ENCODE assay signal across 19 mouse cellular contexts in the genomic region with DNA sequence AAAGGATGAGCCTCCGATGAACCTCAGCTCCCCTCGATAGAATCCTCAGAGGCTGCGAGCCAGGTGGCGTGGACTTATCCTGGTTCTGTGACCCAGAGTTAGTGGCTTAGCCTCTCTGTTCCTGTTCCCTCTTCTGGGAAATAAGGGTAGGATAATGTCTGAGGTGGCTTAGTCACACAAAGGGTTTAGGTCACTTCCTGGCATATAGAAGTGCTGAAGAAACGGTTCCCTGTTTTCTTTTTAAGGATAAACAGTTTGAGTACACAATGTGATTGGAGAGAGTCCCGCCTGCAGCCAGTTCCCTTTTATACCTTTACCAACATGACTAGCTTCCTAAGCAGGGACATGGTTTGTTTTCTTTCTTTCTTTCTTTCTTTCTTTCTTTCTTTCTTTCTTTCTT. TPM values are rescaled to one million over a fixed set of nuclear protein-coding genes. Genes with fewer than 3 reads are reported as not detected.
DNase-seq lines count a peak whose midpoint lies in the region; ATAC-seq and TF ChIP-seq lines count a peak whose summit lies in the region.
"Had no signal": no experiment of that assay in that cellular context is flagged by ENCODE, and none has a peak within 500 bp of the region (broad histone marks: within the 10 kb centered on the region; RNA-seq: fewer than 3 reads in every experiment).

No protein-coding gene starts in this region.

- no peak overlapping the region for H3K4me2 ChIP-seq in limb, embryonic 15.5 days
- no peak overlapping the region for H3K4me2 ChIP-seq in stomach, postnatal 0 days (replicated peaks; ENCODE audit: low read depth)
- H3K4me2 ChIP-seq: limb, embryonic 13.5 days; midbrain, embryonic 13.5 days; neural tube, embryonic 13.5 days had no signal

- H3K4me3 ChIP-seq in limb, embryonic 15.5 days = no peak overlapping the region
- H3K4me3 ChIP-seq in limb, embryonic 10.5 days = no peak overlapping the region
- H3K4me3 ChIP-seq in megakaryocyte, embryonic 14.5 days (replicated peaks) = peak overlapping the region; percentile 38
- no peak overlapping the region for H3K4me3 ChIP-seq in embryonic fibroblast, embryonic 13.5 days (ENCODE audit: insufficient read depth, low read length)
- H3K4me3 ChIP-seq in stomach, postnatal 0 days (ENCODE audit: low read depth, low read length) = no peak overlapping the region
- H3K4me3 ChIP-seq: erythroblast, embryonic 14.5 days; limb, embryonic 13.5 days; midbrain, embryonic 13.5 days; neural tube, embryonic 13.5 days had no signal

- ATAC-seq in limb, embryonic 15.5 days (ENCODE audit: insufficient number of reproducible peaks, low FRiP score, low TSS enrichment, low read depth) = no peak
- ATAC-seq in megakaryocyte, adult 5-6 weeks (ENCODE audit: poor library complexity, severe bottlenecking) = no peak
- ATAC-seq in stomach, postnatal 0 days (ENCODE audit: low FRiP score, low TSS enrichment) = peak; percentile 49; the same call in 1 of the 2 replicates
- ATAC-seq: intestine, embryonic 16.5 days had no signal

- 79% methylated on average over 6 of the region's 6 CpGs for WGBS in limb, embryonic 15.5 days
- 85% methylated on average over 6 of the region's 6 CpGs for WGBS in limb, embryonic 10.5 days
- WGBS in stomach, postnatal 0 days = 39% methylated on average over 6 of the region's 6 CpGs

- peaks cover 62% of the 10 kb centered on the region for H3K4me1 ChIP-seq in limb, embryonic 15.5 days
- peaks cover 23% of the 10 kb centered on the region for H3K4me1 ChIP-seq in limb, embryonic 10.5 days
- peaks cover 75% of the 10 kb centered on the region for H3K4me1 ChIP-seq in megakaryocyte, embryonic 14.5 days
- peaks cover 47% of the 10 kb centered on the region for H3K4me1 ChIP-seq in embryonic fibroblast, embryonic 13.5 days (ENCODE audit: control insufficient read depth, insufficient read depth, low read length)
- peaks cover 6% of the 10 kb centered on the region for H3K4me1 ChIP-seq in stomach, postnatal 0 days (replicated peaks; ENCODE audit: control insufficient read depth, insufficient read depth)

- no peak for TF ChIP-seq EP300 in stomach, postnatal 0 days (optimal IDR thresholded peaks at IDR 0.05)

- peak overlapping the region; percentile 38; the same call in 1 of the 2 replicates for H3K27ac ChIP-seq in limb, embryonic 15.5 days
- no peak overlapping the region for H3K27ac ChIP-seq in limb, embryonic 10.5 days
- peak overlapping the region; percentile 4; the same call in 1 of the 2 replicates for H3K27ac ChIP-seq in embryonic fibroblast, embryonic 13.5 days (ENCODE audit: insufficient read depth, low read length)
- H3K27ac ChIP-seq in stomach, postnatal 0 days (replicated peaks) = no peak overlapping the region
- H3K27ac ChIP-seq: limb, embryonic 13.5 days; midbrain, embryonic 13.5 days had no signal

- peaks cover 15% of the 10 kb centered on the region for H3K36me3 ChIP-seq in limb, embryonic 15.5 days
- H3K36me3 ChIP-seq in limb, embryonic 10.5 days = peaks cover 66% of the 10 kb centered on the region
- H3K36me3 ChIP-seq in megakaryocyte, embryonic 14.5 days (replicated peaks; ENCODE audit: low read length) = no peaks in the 10 kb centered on the region
- H3K36me3 ChIP-seq in stomach, postnatal 0 days (ENCODE audit: control insufficient read depth, insufficient read depth, low read length) = peaks cover 2% of the 10 kb centered on the region; the same call in 1 of the 2 replicates
- H3K36me3 ChIP-seq: G1E had no signal

- H3K9ac ChIP-seq in limb, embryonic 15.5 days = no peak overlapping the region
- no peak overlapping the region for H3K9ac ChIP-seq in stomach, postnatal 0 days (ENCODE audit: low read length)
- H3K9ac ChIP-seq: limb, embryonic 13.5 days; midbrain, embryonic 13.5 days; neural tube, embryonic 13.5 days had no signal

- no peak for TF ChIP-seq POLR2A in embryonic fibroblast, embryonic 13.5 days (IDR thresholded peaks at IDR 0.05; ENCODE audit: low read depth, low read length)

- H3K27me3 ChIP-seq in limb, embryonic 15.5 days = no peaks in the 10 kb centered on the region
- no peaks in the 10 kb centered on the region for H3K27me3 ChIP-seq in limb, embryonic 10.5 days (ENCODE audit: low read depth, poor library complexity, severe bottlenecking)
- H3K27me3 ChIP-seq in megakaryocyte, embryonic 14.5 days (replicated peaks) = peaks cover 23% of the 10 kb centered on the region
- H3K27me3 ChIP-seq in stomach, postnatal 0 days (ENCODE audit: control insufficient read depth, insufficient read depth, low read length) = no peaks in the 10 kb centered on the region
- H3K27me3 ChIP-seq: limb, embryonic 13.5 days; midbrain, embryonic 13.5 days; neural tube, embryonic 13.5 days had no signal

- DNase-seq in limb, embryonic 10.5 days (ENCODE audit: low spot score) = no peak
- no peak for DNase-seq in stomach, postnatal 0 days (ENCODE audit: low spot score)
- DNase-seq in adrenal gland, postnatal 14 days = no peak
- no peak for DNase-seq in urinary bladder, postnatal 14 days (ENCODE audit: low spot score)
- DNase-seq: cerebellum, adult 8-10 months; spleen, adult 18-20 months; thymus, adult 2 months had no signal

- no peaks in the 10 kb centered on the region for H3K9me3 ChIP-seq in limb, embryonic 15.5 days
- H3K9me3 ChIP-seq in limb, embryonic 10.5 days (replicated peaks) = no peaks in the 10 kb centered on the region
- peaks cover 8% of the 10 kb centered on the region; the same call in 1 of the 2 replicates for H3K9me3 ChIP-seq in megakaryocyte, embryonic 14.5 days
- no peaks in the 10 kb centered on the region for H3K9me3 ChIP-seq in stomach, postnatal 0 days (ENCODE audit: control insufficient read depth, low read length)
- H3K9me3 ChIP-seq: G1E; limb, embryonic 13.5 days; midbrain, embryonic 13.5 days; neural tube, embryonic 13.5 days had no signal

- no peak for TF ChIP-seq CTCF in embryonic fibroblast, embryonic 13.5 days (IDR thresholded peaks at IDR 0.05; ENCODE audit: borderline replicate concordance, insufficient read depth, low read length)
- TF ChIP-seq CTCF in stomach, postnatal 0 days (IDR thresholded peaks at IDR 0.05; ENCODE audit: low read depth) = no peak

RNA-seq across cellular contexts. Expression of gene Sh3pxd2b, which starts 10.8 kb away (rescaled TPM):
- polyA plus RNA-seq in limb, embryonic 15.5 days (2015; fragmentation: Nextera tagmentation; extraction: Ambion mirVana) = 28.4 and 28.6 TPM in 2 replicates
- polyA plus RNA-seq in limb, embryonic 10.5 days (2016; fragmentation: Nextera tagmentation; extraction: Ambion mirVana) = 25.0 and 31.3 TPM in 2 replicates
- polyA plus RNA-seq in megakaryocyte, embryonic 14.5 days (2012; ENCODE audit: insufficient read depth, low replicate concordance) = 1.3 and 2.1 TPM in 2 replicates
- total RNA-seq in megakaryocyte, adult 5-6 weeks (2015) = 5.3 and 7.0 TPM in 2 replicates
- total RNA-seq in megakaryocyte, adult 5-6 weeks (2017) = 2.4 and 2.9 TPM in 2 replicates
- 53.6 and 58.8 TPM in 2 replicates for polyA plus RNA-seq in embryonic fibroblast, embryonic 13.5 days (2011; ENCODE audit: insufficient read length, low read depth, missing spikeins)
- 4.8 and 5.0 TPM in 2 replicates for polyA plus RNA-seq in stomach, postnatal 0 days (2015; fragmentation: Nextera tagmentation; extraction: Ambion mirVana)
- 8.9 and 11.1 TPM in 2 replicates for total RNA-seq in adrenal gland, postnatal 14 days (2021)
- polyA plus RNA-seq: G1E had no signal

RNA-seq across cellular contexts. Expression of gene Hbq1a, which starts 58.5 kb away (rescaled TPM):
- 0.78 and 0.79 TPM in 2 replicates for polyA plus RNA-seq in limb, embryonic 15.5 days (2015; fragmentation: Nextera tagmentation; extraction: Ambion mirVana)
- not detected in 2 replicates for polyA plus RNA-seq in limb, embryonic 10.5 days (2016; fragmentation: Nextera tagmentation; extraction: Ambion mirVana)
- polyA plus RNA-seq in megakaryocyte, embryonic 14.5 days (2012; ENCODE audit: insufficient read depth, low replicate concordance) = not detected in 2 replicates
- not detected in 2 replicates for total RNA-seq in megakaryocyte, adult 5-6 weeks (2015)
- total RNA-seq in megakaryocyte, adult 5-6 weeks (2017) = not detected in 2 replicates
- not detected in 2 replicates for polyA plus RNA-seq in embryonic fibroblast, embryonic 13.5 days (2011; ENCODE audit: insufficient read length, low read depth, missing spikeins)
- polyA plus RNA-seq in stomach, postnatal 0 days (2015; fragmentation: Nextera tagmentation; extraction: Ambion mirVana) = not detected in 2 replicates
- total RNA-seq in adrenal gland, postnatal 14 days (2021) = 1.0 TPM in 1 of 2 replicates, not detected in the other
- total RNA-seq: G1E; hematopoietic stem cell, adult 5-6 weeks had no signal
- polyA plus RNA-seq: G1E; kidney, embryonic 14.5 days; thymus, adult 2 months had no signal

Comparison
In these comparisons a context has a peak if more than half of its experiments do, and no peak if none do; other contexts are left out.
1. H3K27ac ChIP-seq: peak in limb, embryonic 15.5 days (single experiment) and embryonic fibroblast, embryonic 13.5 days (single experiment); none in limb, embryonic 10.5 days (single experiment) and stomach, postnatal 0 days (single experiment).